Mouse (Mus musculus) brain, embryonic 14.5 days (tissue): ENCODE data around the gene Rps6ka3.

Source experiments
- CTCF ChIP-seq: fragments of 200-500 bp; IDR thresholded peaks from 2 replicates; pipeline ENCODE4 v1.5.1; 2012; ENCODE audit warnings: inconsistent platforms, mild to moderate bottlenecking, moderate library complexity, borderline replicate concordance; ENCODE audit not compliant: insufficient read depth, insufficient read length; ENCODE audit errors: extremely low read depth
- POLR2A ChIP-seq: fragments of 200-500 bp; IDR thresholded peaks from 2 replicates; pipeline ENCODE4 v1.6.1; 2012; ENCODE audit warnings: mild to moderate bottlenecking, inconsistent platforms, borderline replicate concordance; ENCODE audit not compliant: poor library complexity, insufficient read depth, insufficient read length, severe bottlenecking; ENCODE audit errors: extremely low read depth

DNA sequence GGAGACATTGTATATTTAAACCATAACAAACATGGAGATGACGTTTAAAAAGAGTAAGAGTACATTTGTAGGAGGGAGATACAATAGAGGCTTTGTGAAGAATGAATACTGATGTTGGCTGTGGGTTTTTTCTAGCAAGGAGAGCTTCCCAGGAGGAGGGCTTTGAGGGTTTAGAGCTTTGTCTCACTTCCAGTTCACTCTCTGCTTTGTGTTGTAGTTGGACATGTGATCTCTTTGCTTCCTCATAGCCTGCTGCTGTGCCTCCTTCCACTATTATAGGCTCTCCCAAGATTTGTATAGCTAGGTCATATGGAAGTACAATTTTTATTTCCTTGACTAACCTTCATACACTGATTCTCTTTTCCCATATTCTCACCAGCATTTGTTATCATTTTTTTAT lies 27.2 kb downstream of the Rps6ka3 start:
- TF ChIP-seq CTCF: no peak
- no peak for TF ChIP-seq POLR2A
